Mouse (Mus musculus) cerebellum, postnatal 25 days (tissue): ENCODE results near the gene Emp1.

ENCODE experiments used
- DNase-seq, 2 experiments: peaks; one replicate each; pipeline ENCODE4 v3.0.0; 2021; ENCODE audit warnings: mixed read lengths in 2 of 2

Gene Emp1

GRCm38 (mm10) chr6:135362459-135363159 is at the start of gene Emp1:
Gene Emp1 (plus strand): TSS chr6:135362545.
- peak in 1 of 2 experiments; percentile 45 for DNase-seq

DNA sequence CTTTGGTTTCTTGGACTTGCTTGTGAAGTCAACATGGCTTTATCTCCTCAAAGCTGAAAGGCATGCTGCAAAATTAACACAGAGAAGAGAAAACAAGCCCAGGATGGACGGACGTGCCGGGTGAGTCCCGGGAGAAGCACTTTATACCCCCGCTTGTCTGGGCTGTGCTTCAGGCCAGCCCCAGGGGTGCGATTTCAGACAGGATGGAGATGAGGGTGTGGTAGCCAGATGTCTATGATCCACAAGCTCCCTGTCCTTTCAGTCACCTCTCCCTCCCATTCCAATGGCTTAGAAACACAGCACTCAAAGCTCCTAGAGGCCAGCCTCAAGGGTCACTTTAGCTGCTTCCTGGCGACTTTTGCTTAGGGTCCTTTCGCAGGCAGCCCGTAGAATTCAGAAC is 48.4 kb upstream of the Emp1 start:
- no peak for DNase-seq

DNA sequence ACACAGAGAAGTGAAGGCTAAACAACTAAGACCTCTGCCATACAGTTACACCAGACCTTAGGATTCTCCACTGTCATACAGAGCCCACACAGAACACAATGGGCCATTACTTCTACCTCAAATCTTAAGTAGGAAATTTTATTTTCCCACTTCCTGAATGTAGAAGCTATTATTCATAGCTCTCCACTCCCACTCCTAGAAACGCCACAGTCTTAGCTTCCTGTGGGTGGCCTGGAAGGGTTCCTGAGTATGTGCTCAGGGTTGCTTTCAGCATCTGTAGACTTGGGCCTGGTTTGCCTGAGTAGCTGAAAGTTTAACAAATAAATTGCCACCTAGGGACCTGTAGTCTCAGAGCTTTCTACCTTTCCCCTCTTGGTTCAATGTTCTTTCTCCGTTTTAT is 46.2 kb upstream of the Emp1 start:
- no peak for DNase-seq

- no peak for DNase-seq
These were observed 42.9 kb upstream of the Emp1 start for GRCm38 (mm10) chr6:135319431-135319933.

GRCm38 (mm10) chr6:135322749-135323148 is 39.6 kb upstream of the Emp1 start:
- no peak for DNase-seq

- peak; percentile 41 to 54 for DNase-seq
These were observed 38.9 kb upstream of the Emp1 start for GRCm38 (mm10) chr6:135323311-135323982.

DNA sequence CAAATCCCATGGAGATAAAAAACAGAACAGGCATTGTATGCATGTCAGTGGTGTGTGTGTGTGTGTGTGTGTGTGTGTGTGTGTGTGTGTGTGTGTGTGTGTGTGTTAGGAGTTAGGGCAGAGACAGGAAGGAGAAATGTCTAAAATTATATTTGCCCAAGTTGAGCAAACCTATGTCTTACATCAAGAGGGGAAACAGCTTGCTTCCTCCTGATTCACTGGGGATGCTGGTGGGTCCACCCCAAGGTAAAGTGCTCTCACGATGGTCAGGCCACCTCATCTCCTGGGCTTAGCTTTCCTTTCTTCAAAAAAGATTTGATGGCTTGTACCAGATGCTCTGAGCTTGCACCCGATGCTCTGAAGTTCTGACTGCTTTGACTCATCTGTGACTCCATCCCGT is 38.2 kb upstream of the Emp1 start:
- DNase-seq, result no peak

DNA sequence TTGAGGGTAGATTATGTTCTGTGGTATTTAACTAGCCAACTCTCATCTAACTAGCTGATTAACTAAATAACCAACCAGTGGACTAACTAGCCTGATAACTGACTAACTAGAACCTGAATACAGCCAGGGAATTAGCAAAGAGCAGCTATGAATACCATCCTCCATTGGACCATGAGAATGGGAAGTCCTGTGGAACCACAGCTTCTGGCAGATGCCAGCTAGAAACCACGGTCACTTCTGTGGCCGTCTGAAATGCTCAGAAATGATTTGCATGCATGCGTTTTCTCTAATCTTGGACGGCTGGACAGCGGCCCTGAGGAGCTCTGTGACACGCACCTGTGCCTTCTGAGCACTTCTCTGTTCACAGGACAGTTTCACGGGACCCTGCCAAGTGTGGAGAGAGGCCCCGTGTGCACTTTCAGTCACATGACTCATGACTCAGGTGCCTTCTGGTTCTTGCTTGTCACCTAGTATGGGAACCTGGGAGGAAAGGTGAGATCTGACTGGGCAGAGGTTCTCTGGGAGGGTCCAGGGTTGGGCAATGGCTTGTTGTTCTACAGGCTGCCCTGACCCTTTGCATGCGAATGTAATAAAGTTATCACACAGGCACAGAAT is 37.6 kb upstream of the Emp1 start:
- DNase-seq, result no peak

- no peak for DNase-seq
These were observed 35.5 kb upstream of the Emp1 start for GRCm38 (mm10) chr6:135326847-135327246.

- no peak for DNase-seq
These were observed 30.4 kb upstream of the Emp1 start for GRCm38 (mm10) chr6:135331916-135332315.

DNA sequence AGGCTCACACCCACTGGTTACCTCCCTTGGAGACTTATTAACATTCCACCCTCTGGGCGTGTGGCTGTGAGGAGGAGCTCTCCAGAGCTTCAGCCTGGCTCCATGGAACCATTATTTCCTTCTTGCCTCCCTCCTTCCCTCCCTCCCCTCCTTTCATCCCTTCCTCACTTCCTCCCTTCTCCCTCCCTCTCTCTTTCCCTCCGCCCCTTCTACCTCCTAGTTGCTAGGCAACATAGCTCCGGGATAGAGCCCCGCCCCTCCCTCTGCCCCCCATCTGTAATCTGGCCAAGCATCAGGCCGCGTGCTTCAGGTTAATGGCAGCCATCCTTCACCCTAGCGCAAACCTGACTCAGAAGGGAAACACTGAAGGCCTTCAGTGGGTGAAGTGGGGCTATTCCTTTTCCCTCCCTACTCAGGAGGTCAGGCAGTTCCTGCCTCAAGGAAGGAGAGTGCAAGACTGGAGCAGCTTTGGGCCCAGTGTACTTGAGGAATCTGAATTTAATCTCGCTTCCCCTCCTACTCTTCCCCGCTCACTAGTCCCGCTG is 29.5 kb upstream of the Emp1 start:
- no peak for DNase-seq

DNA sequence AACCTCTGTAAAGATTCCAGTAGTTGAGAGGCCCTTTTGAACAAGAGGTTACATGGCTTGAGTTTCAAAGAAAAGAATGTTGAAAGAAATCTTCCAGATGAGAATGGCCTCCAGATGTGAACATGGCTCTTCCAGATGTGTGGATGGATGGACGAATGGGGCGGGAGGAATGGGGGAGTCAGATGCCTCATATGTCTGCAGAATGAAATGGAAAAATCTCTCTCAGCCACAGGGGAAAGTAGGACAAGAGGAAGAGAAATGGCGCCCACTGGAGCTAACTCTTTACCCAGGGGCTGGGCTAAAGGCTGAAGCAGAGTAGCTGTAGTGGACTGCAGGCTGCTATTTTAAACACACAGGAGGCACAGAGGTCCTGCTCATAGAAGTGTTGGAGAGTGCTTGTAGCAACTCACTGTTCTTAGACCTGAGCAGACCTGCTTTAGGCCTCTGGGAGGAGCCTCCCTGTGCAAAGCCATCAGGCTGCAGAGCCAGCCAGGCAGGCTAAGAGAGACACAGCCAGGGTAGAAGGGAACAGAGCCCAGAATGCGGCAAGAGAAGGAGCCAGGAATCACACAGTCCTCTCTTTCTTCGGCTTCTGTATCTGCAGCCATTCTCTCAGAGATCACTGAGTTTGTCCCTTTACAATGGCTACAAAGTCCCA is 28.2 kb upstream of the Emp1 start:
- DNase-seq, result no peak

GRCm38 (mm10) chr6:135336376-135336775 is 26.0 kb upstream of the Emp1 start:
- no peak for DNase-seq

DNA sequence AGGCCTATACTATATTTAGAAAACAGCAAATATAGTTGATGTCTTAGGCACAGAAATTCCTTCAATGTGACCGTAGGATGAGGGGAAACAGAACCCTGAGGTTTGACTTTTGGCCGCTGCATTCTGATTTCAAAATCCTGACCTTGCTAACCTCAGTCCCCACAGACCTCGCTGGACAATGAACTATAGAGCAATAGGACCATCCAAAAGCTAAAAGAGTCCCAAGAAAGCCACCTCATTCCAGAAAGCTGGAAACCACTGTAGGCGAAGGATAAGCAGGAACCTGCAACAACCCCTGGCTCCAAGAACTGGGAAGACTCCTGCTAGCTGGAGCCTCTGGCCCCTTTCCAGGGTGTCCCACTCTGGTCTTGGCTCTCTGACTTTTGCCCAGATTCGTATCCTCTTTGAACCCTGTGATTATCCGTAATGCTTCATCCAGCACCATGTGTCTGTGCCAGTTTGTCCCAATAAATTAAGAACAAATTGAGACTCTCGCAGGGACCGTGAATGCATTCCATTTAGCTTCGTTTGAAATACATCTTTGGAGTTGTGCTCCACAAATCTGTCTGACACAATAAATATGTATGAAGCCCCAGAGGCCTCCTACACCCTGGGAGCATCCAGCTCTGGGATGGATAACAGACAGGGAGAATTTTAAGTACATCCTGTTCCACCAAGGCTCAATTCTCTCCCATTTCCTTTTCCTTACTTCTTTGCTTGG is 21.8 kb upstream of the Emp1 start:
- DNase-seq, result no peak

GRCm38 (mm10) chr6:135341076-135341378 is 21.3 kb upstream of the Emp1 start:
- no peak for DNase-seq

- DNase-seq, result no peak
These were observed 10.6 kb upstream of the Emp1 start for GRCm38 (mm10) chr6:135351638-135352302.

GRCm38 (mm10) chr6:135352537-135352936 is 9.8 kb upstream of the Emp1 start:
- DNase-seq, result no peak

- no peak for DNase-seq
These were observed 7.4 kb upstream of the Emp1 start for GRCm38 (mm10) chr6:135354953-135355352.

DNA sequence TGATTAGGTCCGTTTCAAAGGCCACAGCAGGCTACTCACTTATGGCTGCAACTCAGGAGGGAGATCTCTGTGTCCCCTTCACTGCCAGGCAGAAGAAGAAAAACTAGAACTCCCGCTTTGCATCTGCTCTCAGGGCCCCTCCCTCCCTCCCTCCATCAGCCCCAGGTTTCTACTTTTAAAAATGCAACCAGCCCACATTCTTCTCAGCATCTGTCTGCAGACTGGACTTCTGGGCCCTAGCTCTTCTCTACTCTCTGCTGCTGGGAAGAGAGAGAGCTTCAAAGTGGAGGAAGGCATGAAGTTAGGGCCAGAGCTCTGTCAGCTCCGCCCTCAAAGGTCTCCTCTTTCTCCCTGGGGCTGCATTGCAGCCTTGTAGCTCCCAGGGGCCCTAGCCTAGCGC is 2.0 kb upstream of the Emp1 start:
- no peak for DNase-seq

DNA sequence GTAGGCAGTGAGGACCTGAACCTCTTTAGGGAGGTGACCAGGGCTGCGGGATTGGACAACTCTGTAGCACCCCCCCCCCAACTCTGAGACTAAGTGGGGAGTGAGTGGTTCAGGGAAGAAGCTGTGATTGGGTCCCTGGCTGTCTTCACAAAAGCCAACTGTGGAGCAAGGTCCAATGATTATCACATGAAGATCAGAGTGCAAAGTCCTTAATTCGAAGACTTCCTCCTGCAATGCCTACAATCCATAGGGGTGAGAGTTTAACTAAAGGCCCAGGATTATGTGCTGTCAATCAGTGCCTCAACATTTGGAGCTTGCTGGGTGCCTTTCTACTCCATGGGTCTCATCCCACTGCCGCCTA is 267 bp upstream of the Emp1 start:
- DNase-seq, result no peak

DNA sequence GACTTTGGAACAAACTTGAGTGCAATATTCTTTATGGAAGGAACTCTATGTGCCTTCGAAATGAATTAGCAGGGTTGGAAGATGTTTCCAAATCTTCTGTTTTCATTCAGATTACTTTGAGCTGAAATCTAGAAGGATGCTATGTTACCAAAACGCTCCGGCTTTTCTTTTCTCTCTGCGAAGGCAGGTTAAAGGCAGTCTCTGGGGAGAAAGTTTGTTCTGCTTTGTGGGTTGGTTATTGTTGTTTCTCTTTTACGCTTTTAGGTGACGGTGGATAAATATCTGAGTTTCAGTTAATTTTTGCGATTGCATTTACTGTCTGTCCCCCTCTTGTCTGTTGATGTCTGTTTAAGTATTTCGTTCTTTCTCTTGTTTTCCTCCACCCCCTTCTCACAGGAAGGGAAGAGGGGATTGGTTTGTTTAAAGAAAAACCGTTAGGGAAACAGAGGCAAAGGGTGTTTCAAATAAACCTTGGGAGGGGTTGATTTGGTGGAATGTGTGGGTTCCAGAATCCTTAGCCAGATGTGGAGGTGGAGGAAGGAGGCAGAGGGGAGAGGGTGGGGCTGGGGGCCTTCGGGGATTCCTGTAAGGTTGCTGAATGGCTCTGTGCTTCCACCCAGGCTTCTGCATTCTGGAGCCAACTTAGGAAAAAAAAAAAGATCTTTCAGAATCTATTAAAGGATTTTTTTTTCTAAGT is 1.1 kb downstream of the Emp1 start:
- no peak for DNase-seq
